Mouse (Mus musculus): Measurements from ENCODE around the gene Ccdc24. TPM values are rescaled to one million over a fixed set of nuclear protein-coding genes. Genes with fewer than 3 reads are reported as not detected.

Gene Ccdc24
- total RNA-seq, 1 experiment, result 1.0 TPM

DNA sequence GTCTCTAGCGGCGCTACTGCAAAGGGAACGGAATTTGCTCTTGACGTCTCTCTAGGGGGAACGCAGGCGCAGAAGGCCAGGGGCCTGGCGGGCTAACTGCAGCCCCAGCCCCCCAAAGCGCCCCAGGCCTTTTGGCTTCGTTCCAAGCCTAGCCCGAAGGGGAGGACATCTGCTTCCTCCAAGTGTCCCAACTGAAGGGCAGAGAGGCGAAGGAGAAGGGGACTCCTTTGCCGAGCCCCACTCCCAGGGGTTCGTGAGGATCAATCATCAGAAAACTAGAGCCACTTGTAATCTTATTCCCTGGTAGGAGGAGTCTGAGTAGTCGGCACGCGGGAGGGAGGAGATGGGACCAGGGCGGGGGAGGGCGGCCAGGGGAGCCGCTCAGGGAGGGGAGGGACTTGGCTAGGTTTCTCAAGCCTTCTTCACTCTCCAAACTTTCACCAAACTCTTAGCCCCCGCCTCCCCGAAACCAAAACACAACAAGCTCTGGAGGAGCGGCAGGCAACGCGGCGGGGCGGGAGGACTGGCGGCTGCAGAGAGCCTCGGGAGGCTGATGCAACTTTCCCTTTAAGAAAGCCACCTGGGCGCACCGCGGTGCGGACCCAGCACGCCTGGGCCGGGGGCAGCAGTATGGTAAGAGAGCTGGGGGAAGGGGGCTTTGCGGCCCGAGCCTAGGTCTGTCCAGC lies 37.4 kb downstream of the Ccdc24 start:
- H3K36me3 ChIP-seq (ENCODE audit: control insufficient read depth, insufficient read depth, low read length, poor library complexity, severe bottlenecking), result no peaks in the 10 kb centered on the region
- DNase-seq (ENCODE audit: low read depth, low spot score), result peak; percentile 65
- H3K27ac ChIP-seq (ENCODE audit: insufficient read depth, low read depth, low read length, poor library complexity, severe bottlenecking), result peak overlapping the region; percentile 10; the same call in 1 of the 2 replicates
- peaks cover 0 to 13% of the 10 kb centered on the region in 2 experiments; a peak in 1 of 4 replicates for H3K4me1 ChIP-seq (ENCODE audit: control insufficient read depth in 2 of 2, insufficient read depth in 2 of 2, low read length in 2 of 2, poor library complexity in 1 of 2)
- peak overlapping the region; percentile 79 to 83 for H3K4me3 ChIP-seq (ENCODE audit: insufficient read depth in 1 of 2, low read depth in 1 of 2, low read length in 2 of 2, poor library complexity in 1 of 2, severe bottlenecking in 1 of 2)
- H3K9ac ChIP-seq (ENCODE audit: insufficient read depth, low read depth, low read length, poor library complexity, severe bottlenecking), result peak overlapping the region; percentile 88
- no peaks in the 10 kb centered on the region for H3K9me3 ChIP-seq (ENCODE audit: control insufficient read depth, insufficient read depth, low read depth, low read length)
- TF ChIP-seq CHD2 (IDR thresholded peaks at IDR 0.05; ENCODE audit: low read depth, low read length) (no peak), HCFC1 (IDR thresholded peaks at IDR 0.05; ENCODE audit: borderline replicate concordance, insufficient read depth, low read length) (no peak), ZNF384 (IDR thresholded peaks at IDR 0.05; ENCODE audit: low read depth, low read length) (no peak), MAFK (IDR thresholded peaks at IDR 0.05; ENCODE audit: insufficient read depth, low read depth, low read length) (no peak), ZC3H11A (IDR thresholded peaks at IDR 0.05; ENCODE audit: borderline replicate concordance, low read depth, low read length) (no peak)
- in situ Hi-C loops (cut with MboI; ENCODE audit: low sequenced_read_pairs in 2 of 2, unreplicated experiment in 2 of 2), result loop anchor here (5.0 to 25.0 kb wide), 2 partner anchors 242 to 252 kb away; no protein-coding TSS in a partner anchor

DNA sequence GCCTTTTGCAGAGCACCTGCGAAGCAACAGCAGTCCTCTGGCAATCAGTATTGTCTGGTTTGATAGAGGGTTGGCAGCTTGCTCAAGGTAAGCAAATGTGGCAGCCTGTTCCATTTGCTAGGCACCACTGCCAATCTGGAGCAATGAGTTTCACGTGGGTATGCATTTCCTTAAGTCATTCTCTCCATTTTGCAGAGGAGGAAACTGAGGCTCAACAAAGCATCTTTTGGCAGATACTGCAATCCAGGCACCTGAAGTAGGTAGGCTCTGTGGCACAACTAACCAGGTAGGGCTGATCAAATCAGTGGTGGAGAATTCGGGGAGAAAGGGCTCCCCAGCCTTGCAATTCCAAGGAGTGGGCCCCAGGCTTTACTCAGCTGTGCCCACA lies 37.9 kb downstream of the Ccdc24 start, which contains the start of gene Slc6a9:
Gene Slc6a9 (plus strand): TSS at position 50 of the 388 bp plus-strand sequence.
- H3K36me3 ChIP-seq (ENCODE audit: control insufficient read depth, insufficient read depth, low read length, poor library complexity, severe bottlenecking), result no peaks in the 10 kb centered on the region
- DNase-seq (ENCODE audit: low read depth, low spot score), result no peak
- H3K27ac ChIP-seq (ENCODE audit: insufficient read depth, low read depth, low read length, poor library complexity, severe bottlenecking), result peak within 1 kb of the TSS; percentile 10; the same call in 1 of the 2 replicates
- in situ Hi-C loops (cut with MboI; ENCODE audit: low sequenced_read_pairs in 2 of 2, unreplicated experiment in 2 of 2), result loop anchor here (5.0 to 25.0 kb wide), 2 partner anchors 243 to 253 kb away; no protein-coding TSS in a partner anchor
- H3K9me3 ChIP-seq (ENCODE audit: control insufficient read depth, insufficient read depth, low read depth, low read length), result no peaks in the 10 kb centered on the region
- peak within 1 kb of the TSS; percentile 88 for H3K9ac ChIP-seq (ENCODE audit: insufficient read depth, low read depth, low read length, poor library complexity, severe bottlenecking)
- H3K4me1 ChIP-seq (ENCODE audit: control insufficient read depth in 2 of 2, insufficient read depth in 2 of 2, low read length in 2 of 2, poor library complexity in 1 of 2), result peaks cover 0 to 15% of the 10 kb centered on the region in 2 experiments; a peak in 1 of 4 replicates
- TF ChIP-seq MAFK (IDR thresholded peaks at IDR 0.05; ENCODE audit: insufficient read depth, low read depth, low read length) (no peak), ZNF384 (IDR thresholded peaks at IDR 0.05; ENCODE audit: low read depth, low read length) (no peak), ZC3H11A (IDR thresholded peaks at IDR 0.05; ENCODE audit: borderline replicate concordance, low read depth, low read length) (no peak), HCFC1 (IDR thresholded peaks at IDR 0.05; ENCODE audit: borderline replicate concordance, insufficient read depth, low read length) (no peak), CHD2 (IDR thresholded peaks at IDR 0.05; ENCODE audit: low read depth, low read length) (no peak)
- peak within 1 kb of the TSS; percentile 79 to 83 for H3K4me3 ChIP-seq (ENCODE audit: insufficient read depth in 1 of 2, low read depth in 1 of 2, low read length in 2 of 2, poor library complexity in 1 of 2, severe bottlenecking in 1 of 2)

DNA sequence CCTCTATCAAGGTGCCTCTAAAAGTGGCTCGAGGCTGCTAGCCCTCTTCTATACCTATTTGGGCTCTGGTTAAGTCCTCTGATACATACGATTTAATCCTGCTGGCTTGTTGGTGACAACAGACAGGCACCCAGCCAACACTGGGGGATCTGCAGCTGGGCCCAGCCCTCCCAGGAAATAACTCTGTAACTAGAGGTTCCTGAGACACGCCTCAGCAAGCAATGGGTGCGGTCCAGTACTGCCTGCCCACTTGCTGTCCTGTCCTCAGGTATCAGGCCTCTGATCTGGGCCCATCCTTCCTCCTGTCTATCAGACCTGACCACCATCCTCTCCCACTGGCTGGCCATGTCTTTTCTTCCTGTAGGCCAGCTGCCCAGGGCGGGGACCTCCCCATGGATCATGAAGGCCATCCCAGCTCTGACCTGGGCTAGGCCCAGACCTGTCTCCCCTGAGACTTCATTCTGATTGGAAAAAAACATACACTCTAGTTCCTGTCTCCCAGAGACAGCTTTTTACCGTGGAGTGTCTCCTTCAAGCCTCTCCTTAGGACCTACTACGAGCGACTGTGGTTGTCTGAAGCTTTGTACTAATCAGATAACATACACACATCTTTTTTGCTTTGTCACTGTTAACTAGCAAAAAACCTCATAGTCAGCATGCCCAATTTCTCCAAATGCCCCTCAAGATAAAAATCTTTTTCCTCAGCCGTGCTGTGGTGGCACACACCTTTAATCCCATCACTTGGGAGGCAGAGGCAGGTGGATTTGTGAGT lies 40.3 kb downstream of the Ccdc24 start:
- H3K9ac ChIP-seq (ENCODE audit: insufficient read depth, low read depth, low read length, poor library complexity, severe bottlenecking), result no peak overlapping the region
- no peak overlapping the region for H3K27ac ChIP-seq (ENCODE audit: insufficient read depth, low read depth, low read length, poor library complexity, severe bottlenecking)

DNA sequence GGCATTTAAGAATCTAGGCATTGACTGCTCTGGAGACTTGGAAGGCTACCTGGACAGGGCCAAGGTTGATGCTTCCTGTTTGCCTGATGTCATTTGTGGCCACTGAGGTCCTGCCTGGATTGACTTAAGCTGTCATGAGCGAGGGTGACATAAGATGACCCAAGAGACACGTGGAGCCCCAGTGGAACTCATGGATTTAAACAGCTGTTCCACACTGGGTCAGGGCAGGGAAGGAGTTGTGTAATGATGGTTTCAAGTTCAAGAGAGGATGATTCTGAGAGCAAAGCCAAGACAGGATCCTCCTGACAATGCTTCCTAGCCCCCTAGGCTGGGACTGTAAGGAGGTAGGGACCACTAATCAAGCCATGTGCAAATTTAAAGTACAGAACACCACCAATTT lies 40.9 kb downstream of the Ccdc24 start:
- Histone ChIP-seq H3K4me3 (ENCODE audit: insufficient read depth in 1 of 2, low read depth in 1 of 2, low read length in 2 of 2, poor library complexity in 1 of 2, severe bottlenecking in 1 of 2) (no peak overlapping the region), H3K4me1 (ENCODE audit: control insufficient read depth in 2 of 2, insufficient read depth in 2 of 2, low read length in 2 of 2, poor library complexity in 1 of 2) (peaks cover 0 to 13% of the 10 kb centered on the region in 2 experiments; a peak in 1 of 4 replicates), H3K36me3 (ENCODE audit: control insufficient read depth, insufficient read depth, low read length, poor library complexity, severe bottlenecking) (no peaks in the 10 kb centered on the region), H3K9ac (ENCODE audit: insufficient read depth, low read depth, low read length, poor library complexity, severe bottlenecking) (no peak overlapping the region), H3K27ac (ENCODE audit: insufficient read depth, low read depth, low read length, poor library complexity, severe bottlenecking) (no peak overlapping the region), H3K9me3 (ENCODE audit: control insufficient read depth, insufficient read depth, low read depth, low read length) (no peaks in the 10 kb centered on the region)
- in situ Hi-C loops (cut with MboI; ENCODE audit: low sequenced_read_pairs in 2 of 2, unreplicated experiment in 2 of 2), result loop anchor here (5.0 to 25.0 kb wide), 2 partner anchors 246 to 256 kb away; no protein-coding TSS in a partner anchor
- DNase-seq (ENCODE audit: low read depth, low spot score), result no peak
- TF ChIP-seq ZC3H11A (IDR thresholded peaks at IDR 0.05; ENCODE audit: borderline replicate concordance, low read depth, low read length), result no peak
- TF ChIP-seq MAFK (IDR thresholded peaks at IDR 0.05; ENCODE audit: insufficient read depth, low read depth, low read length), result no peak
- TF ChIP-seq ZNF384 (IDR thresholded peaks at IDR 0.05; ENCODE audit: low read depth, low read length), result no peak
- no peak for TF ChIP-seq HCFC1 (IDR thresholded peaks at IDR 0.05; ENCODE audit: borderline replicate concordance, insufficient read depth, low read length)

More for the DNA sequence above, 40.3 kb downstream of the Ccdc24 start:
- Histone ChIP-seq H3K9me3 (ENCODE audit: control insufficient read depth, insufficient read depth, low read depth, low read length) (no peaks in the 10 kb centered on the region), H3K36me3 (ENCODE audit: control insufficient read depth, insufficient read depth, low read length, poor library complexity, severe bottlenecking) (no peaks in the 10 kb centered on the region), H3K4me3 (ENCODE audit: insufficient read depth in 1 of 2, low read depth in 1 of 2, low read length in 2 of 2, poor library complexity in 1 of 2, severe bottlenecking in 1 of 2) (no peak overlapping the region), H3K4me1 (ENCODE audit: control insufficient read depth in 2 of 2, insufficient read depth in 2 of 2, low read length in 2 of 2, poor library complexity in 1 of 2) (peaks cover 0 to 13% of the 10 kb centered on the region in 2 experiments; a peak in 1 of 4 replicates)
- no peak for TF ChIP-seq CHD2 (IDR thresholded peaks at IDR 0.05; ENCODE audit: low read depth, low read length)
- no peak for TF ChIP-seq ZC3H11A (IDR thresholded peaks at IDR 0.05; ENCODE audit: borderline replicate concordance, low read depth, low read length)
- TF ChIP-seq MAFK (IDR thresholded peaks at IDR 0.05; ENCODE audit: insufficient read depth, low read depth, low read length), result no peak
- DNase-seq (ENCODE audit: low read depth, low spot score), result no peak
- in situ Hi-C loops (cut with MboI; ENCODE audit: low sequenced_read_pairs in 2 of 2, unreplicated experiment in 2 of 2), result loop anchor here (5.0 to 25.0 kb wide), 2 partner anchors 245 to 255 kb away; no protein-coding TSS in a partner anchor

Data from ES-E14 (cell line).